Mouse (Mus musculus): ENCODE measurements around the gene 3110082J24Rik.

Gene 3110082J24Rik

DNA sequence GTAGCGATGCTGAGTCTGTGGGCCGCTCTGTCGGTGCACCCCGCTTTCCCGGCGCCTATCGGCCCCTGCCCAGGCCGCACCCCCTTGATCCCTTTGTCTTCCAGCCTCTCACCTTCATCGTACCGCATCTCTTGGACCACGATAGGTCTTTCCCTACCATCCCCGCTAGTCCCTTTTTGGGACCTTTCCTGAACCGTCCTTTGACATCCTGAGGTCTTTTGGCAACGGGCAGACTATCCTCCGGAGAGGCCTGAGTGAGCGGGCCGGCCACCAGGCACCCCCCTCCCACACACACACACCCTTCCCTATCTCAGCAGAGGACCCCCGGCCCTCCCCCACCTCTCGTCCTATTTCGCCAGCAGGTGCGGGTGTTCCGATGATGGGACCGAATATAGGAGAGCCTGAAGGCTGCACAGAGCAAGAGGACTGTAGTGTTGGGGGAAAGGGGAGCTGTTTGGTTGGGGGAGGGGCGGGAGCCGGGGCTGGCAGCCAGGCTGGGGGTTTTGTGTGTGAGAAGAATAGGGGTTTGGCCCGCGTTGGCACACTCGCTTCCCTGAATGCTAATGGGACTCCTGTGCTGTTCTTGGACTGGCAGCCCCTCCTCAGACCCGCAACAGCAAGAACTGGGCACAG lies at the start of gene 3110082J24Rik:
TSS of gene 3110082J24Rik (minus strand) at position 419 of the 633 bp plus-strand sequence.
- DNase-seq, result peak; percentile 88

DNA sequence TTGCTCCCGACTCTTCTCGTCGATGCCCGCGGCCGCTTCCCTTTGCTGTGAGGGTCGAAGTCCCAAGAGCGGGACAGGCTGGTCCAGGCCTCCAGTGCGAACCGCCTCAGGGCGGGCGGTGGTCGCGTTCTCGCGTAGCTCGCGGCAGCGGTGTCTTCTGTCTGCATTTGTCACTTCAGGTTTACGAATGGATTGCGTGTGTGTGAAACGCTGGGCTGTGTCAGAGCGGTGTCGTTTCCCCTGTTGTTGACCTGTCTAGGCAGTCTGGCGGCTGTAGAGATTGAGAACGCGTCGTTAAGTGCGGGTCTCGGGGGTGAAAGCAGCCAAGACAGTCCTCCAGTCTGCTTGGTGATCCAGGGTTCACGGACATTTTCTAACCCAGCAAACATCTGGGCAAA lies 49.5 kb upstream of the 3110082J24Rik start:
- DNase-seq, result no peak

DNA sequence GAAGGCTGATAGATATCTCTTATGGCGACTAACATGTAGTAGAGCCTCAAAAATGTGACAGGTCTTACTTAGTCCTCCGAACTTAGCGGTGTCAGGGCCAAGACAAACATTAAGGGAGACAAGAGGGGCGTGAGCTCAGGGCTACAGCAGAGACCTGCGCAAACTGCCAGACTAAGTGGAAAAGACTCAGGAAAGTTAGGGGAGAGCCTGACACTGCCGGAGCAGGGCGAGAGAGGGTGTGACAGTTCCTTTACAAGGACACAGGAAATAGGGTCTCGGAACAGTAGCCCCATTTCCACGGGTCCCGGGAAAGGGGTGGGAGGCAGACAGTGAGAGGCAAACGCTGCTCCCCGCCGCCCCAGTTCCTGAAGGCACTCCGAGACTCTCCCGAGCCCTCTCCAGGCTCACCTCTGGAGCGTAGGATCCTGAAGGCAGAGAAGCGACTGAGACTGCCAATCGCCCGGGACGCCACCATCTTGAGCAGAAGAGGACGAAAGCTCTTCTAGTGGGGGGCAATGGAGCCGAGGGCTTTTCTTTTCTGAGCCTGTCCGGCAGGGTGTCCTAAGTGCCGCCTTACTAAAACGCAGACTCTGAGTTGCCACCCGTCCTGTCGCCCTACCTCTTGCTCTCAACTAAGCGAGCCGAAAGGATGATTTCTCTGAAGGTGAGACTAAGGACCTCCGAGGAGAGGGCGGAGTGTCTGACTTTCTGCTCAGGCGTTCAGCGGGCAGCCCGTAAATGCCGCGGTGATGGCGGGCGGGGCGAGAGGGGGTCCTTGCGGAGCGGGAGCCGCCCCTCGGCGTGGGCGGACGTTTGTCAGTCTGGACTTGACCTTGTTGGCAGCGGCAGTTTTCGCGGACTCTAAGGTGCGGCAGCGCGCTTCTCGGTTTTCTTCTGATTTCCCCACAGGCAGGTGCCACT lies 48.8 kb upstream of the 3110082J24Rik start, which contains the start of the genes Hadha and Hadhb:
TSS of gene Hadha (minus strand) at position 689 of the 921 bp plus-strand sequence.
TSS of gene Hadhb (plus strand) at position 775 of the 921 bp plus-strand sequence.
- peak; percentile 99 for DNase-seq

DNA sequence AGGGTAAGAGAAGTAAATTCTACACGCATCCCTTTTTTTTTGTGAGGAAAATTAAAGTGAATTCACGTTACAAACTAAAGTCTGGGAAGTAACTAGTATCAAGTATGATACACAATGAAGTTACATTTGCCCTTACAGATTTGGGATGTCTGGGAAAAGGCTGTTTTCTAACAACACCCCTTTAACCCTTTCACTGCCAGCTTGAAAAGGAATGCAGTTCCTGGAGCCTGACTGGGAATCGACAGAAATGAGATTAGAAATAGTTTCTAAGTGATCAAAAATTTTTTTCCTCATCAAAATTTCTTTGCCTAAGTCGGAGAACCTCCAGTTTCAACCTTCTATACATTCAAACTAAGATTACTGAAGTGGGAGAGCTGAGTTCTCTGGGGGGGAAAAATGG lies 48.1 kb upstream of the 3110082J24Rik start:
- no peak for DNase-seq

DNA sequence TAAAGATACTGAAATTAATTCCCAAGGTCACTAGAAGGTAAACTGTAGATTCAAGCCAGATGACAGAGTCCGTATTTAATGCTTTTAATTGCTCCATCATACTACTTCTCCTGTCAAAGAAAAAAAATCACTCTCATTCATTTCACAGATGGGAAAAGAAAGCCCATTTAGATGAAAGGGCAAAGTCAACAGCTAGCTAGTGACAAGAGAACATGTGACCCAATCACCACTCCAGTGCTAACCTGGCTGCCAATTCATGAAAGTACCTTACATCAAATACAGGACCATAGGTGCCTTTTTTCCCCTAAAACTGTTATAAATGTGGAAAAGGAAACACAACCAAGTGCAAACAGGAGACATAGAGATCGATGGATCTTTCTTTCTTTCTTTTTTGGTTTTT lies 47.3 kb upstream of the 3110082J24Rik start:
- DNase-seq, result peak; percentile 68

DNA sequence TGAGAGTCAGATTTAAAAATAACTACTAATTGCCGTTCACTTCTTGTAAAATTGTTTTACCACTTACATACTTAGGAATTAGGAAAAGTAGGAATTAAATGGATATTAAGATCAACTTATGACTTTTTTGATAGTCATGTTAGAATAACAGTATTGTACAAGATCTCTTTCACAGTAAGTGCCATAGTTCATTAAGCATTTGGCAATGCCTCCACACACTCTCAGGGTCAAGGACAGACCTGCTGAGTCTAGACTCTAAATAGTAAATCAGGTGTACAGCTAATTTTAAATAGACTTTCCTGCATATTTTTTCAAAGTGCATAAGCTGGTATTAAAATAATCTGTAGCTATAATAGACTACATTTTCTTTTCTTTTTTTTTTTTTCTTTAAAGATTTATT lies 46.5 kb upstream of the 3110082J24Rik start:
- DNase-seq, result peak; percentile 56

DNA sequence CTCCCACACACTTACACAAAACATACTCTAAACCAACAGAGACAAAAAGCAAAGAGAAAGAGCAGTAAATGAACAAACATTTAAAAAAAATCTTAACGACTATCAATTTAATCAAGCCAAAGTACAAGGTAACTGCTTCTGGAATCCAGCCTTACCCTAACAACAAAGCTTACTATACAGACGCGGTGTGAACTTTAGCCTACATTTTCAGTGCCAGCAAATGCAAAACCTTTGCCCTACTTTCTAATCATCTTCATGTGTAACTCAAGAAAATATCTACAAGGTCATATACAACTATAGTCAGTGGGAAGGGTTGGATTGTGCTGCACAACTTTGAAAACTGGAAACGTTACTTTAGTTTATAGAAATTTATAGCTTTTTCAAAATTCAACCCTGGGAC lies 46.1 kb upstream of the 3110082J24Rik start:
- peak; percentile 88 for DNase-seq

DNA sequence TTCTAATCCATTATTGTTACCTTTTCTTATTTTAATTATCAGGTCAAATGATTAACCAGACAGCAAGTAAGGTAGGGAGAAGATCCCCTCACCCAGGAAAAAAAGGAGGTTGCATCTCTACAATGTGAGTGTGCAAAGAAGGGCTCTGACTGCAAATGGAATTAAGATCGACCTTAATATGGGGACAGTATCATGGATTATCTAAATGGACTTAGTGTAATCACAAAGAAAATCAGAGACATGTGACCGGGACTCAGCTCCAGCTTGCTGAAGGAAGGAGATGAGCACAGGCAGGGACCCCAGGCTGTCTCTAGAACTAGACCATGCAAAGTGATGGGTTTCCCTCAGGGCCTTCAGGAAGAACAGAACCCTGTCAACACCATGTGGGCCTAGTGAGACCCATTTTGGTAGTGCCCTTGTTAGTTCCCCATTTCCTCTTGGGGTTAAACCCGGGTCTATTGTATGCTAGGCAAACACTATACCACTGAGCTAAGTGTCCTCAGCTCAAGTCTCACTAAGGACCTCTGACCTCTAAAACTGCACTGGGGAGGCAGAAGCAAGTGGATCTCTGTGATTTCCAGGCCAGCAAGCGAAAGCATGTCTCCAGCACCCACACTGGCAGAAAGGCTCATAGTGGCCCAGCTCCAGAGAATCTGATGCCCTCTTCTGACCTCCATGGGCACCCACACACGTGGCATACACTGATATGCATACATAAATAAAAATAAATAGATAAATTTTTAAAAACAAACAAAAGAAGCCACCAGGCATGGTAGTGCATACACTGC lies 42.4 kb upstream of the 3110082J24Rik start:
- peak; percentile 86 for DNase-seq

DNA sequence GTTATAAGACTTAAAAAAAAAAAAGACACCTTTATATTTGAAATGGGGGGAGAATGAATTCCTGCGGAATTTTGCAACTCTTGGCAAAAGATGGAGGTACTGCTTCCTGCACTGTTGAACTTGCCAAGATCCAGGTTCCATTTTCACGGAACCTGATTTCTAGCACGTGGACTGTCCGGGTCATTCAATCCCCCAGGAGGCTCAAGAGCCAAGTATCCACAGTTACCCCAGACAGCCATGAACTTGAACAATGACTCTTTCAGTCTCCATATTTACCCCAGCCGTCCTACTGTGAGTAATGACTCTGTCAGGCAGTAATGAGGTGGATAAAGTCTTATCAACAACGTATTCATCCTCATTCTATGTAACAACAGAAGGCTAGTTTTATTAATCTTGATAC lies 40.6 kb upstream of the 3110082J24Rik start:
- peak; percentile 56 for DNase-seq

DNA sequence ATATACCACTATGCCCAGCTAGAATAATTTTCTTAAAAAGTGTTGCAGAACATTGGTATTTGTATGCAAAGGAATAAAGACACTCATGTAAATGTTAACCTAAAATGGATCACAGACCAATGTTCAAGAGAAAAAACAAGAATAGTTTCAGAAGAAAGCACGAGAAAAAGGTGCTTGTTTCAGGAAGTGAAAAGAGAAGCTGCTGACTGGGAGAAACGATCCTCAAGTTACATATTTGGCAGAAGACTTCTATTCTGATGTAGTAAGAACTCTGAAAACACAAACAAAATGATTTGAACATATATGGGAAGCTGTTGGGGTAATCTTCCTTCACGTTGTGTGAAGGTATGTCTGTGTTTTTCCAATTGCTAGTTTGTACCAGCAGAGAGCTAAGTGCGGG lies 32.3 kb upstream of the 3110082J24Rik start:
- DNase-seq, result no peak

DNA sequence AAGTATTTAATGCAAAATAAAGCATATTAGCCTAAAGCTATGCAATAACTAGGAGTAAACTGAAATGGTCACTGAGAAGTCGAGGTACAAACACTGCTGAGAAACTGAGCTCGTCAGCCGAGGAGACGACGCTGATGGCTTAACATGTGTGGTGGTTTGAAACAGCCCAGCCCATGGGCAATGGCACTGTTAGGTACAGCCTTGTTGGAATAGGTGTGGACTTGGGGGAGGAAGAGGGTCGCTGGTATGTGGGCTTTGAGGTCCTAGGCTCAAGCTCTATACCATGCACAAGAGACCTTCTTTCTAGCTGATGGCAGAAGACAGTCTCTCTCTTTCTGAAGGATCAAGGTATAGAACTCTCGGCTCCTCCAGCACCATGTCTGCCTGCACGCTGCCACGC lies 31.4 kb upstream of the 3110082J24Rik start:
- peak; percentile 61 for DNase-seq

DNA sequence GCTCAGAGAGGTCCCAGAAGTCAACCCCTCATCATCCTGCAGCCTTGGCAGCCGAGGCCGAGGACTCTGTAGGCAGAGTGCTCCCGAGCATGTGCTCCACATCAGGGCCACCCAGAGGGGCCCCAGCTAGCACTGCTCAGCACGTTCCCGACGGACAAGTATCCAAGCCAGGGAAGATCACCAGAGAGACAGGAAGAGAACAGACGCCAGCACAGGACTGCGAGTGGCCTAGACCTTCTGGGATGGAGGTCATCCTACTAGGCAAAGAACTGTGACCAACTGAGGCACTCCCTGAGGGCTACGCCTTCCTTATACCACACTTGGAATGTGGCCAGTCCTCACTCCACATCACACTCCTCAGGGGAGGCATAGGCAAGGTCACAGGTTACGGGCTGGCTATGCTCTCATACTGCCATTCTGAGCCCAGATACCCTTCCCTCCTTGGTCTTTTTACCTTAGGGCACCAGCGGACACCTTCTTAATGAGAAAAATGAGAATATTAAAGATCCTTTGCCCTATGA lies 29.9 kb upstream of the 3110082J24Rik start:
- peak; percentile 90 for DNase-seq

DNA sequence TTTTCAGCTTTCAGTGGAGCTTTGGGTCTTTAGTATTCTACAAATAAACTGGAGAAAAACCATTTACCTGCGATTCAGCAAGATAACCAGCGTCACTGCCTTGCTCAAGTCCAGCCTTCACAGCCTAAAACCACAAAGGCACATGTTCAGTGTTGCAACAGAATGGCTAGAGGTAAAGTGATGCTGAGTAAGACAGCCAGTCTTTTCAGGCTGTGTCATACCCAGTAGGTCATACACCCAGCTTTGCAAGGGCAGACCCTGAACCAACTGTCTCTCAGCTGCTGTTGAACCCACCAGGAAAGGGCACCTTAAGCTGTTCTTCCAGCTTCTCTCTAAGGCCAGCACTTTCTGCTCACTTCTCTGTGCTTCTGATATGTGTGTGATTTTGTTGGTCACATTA lies 26.3 kb upstream of the 3110082J24Rik start:
- peak; percentile 64 for DNase-seq

DNA sequence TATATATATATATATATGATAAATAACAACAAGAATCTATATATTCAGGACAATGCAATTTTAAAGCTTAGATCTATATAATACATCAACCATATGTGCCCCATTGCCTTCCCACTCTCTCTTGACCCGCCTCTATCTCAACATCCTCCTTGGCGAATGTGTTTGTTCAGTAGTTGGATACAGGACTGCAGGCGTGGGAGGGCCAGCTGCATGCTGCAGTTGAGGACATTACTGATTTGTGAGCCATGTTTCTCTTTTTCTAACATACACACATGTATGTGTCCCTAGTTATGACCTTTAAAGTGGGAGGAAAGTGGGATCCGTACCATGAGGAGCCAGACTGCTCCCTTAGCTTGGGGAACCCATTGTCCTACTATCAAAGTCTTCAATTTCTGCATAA lies 25.4 kb upstream of the 3110082J24Rik start:
- peak; percentile 61 for DNase-seq

DNA sequence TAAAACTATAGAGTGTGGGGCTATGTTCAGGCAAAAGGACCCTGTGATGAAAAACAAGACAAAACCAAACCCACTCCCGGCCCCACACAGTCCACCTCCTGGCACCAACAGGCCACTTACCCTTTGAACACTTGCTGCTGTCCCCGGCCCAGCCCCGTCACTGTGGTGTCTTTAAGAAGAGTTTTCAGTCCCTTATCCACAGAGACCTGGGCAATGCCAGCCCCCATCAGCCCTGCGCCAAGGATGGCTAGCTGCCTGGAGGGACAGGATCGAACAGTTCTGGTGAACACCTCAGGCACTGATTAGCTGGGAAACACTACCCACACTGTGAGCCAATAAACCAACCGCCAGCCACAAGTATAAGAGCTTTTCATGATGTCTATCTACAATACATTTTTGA lies 22.8 kb upstream of the 3110082J24Rik start:
- peak; percentile 93 for DNase-seq

DNA sequence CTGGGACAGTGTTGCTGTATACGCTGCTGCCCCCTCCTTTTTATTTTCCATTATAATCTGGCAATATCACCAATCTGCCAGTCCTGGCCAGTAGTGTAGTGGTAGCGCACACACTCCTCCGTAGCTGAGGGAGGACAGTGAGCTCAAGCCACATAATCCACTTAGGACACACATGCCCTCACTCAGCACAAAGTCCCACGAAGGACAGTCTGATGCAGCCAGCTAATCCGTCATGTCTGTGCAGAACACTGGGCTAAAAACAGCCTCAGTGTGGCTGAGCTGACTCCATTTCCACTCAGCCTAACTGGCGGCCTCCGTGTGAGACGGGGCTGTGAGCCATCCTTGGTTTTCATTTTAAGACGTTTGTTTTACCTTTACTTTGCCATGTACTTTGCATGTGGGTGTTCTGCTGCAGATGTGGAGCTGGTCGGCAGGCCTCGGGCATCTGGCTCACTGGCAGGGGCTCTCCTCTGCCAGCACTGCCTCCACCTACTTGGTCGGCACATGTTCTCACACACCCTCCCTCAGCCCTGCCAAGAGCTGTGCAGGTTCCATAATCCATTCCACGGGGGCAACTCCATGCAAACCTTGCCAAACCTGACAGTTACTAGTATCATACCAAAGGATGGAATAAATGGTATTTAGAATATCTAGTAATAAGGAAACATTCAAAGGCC lies 22.2 kb upstream of the 3110082J24Rik start:
- DNase-seq, result peak; percentile 87

DNA sequence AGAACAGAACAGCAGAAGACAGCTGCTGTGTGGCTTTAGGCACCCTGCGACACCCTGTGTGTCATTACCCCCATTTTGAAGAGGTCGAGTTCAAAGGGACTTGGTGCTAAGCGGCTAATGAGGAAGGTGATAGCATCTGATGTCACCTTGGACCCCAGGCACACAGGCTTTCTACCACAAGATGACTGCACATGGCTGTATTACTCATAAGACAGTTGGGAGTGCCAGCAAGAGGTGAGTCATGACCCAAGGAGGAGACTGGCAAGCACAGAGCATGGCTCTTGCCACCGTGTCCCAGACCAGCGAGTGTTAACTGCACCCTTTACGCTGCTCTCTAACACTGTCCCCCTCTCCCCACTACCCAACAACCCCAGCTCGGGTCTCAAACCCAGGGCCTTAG lies 20.9 kb upstream of the 3110082J24Rik start:
- peak; percentile 82 for DNase-seq

DNA sequence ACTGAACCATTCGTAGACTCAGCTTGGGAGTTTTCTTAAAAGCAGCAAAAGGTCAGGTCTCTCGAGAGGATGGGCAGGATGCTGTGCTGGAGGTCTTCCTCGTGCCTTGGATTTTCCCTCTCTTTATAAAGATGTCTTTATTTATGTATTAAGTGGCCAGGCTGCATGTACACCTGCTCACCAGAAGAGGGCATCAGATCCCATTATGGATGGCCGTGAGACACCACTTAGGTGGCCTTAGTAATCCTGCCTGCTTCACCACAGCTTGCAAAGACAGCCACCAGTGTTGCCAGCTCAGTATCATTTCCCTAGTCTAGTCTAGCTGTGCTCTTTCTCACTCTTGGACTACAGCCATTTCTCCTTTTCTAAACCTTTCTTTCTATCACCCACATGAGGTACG lies 19.7 kb upstream of the 3110082J24Rik start:
- peak; percentile 88 for DNase-seq

DNA sequence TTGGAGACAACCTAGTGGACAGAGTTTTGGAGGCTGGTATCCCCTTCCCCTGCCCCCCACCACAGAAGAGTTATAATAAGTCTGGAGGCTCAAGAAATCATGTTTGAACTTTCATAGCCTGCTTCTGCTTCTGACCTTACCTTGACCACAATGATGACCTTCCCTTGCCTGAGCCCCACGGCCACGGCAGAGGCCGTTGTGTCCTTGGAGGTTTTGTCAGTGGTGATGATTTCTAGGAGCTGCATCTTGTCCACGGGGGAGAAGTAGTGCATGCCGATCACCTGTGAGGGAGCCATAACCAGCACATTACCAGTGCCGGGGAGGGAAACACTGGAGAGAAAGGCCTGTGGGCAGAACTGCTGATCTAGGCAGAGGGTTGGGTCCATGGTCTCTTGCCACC lies 16.6 kb upstream of the 3110082J24Rik start:
- no peak for DNase-seq

DNA sequence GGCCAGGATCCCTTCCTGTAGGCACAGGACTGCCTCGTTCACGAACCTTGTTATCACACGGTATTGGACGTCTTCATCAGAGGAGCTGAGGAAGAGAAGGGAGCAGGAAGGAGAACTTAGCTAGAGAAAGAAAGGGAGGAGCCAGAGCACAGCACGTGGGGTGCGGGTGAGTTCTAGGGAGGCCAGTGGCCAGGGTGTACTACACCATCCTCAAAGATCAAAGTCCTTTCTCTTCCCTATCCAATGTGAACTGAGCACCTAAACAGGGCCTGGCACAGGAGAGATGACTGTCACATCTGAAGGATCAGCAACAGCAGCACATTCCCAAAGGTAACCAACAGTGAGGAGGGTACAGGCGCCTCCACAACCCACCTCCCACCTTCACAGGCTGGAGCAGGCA lies 14.2 kb upstream of the 3110082J24Rik start:
- no peak for DNase-seq

DNA sequence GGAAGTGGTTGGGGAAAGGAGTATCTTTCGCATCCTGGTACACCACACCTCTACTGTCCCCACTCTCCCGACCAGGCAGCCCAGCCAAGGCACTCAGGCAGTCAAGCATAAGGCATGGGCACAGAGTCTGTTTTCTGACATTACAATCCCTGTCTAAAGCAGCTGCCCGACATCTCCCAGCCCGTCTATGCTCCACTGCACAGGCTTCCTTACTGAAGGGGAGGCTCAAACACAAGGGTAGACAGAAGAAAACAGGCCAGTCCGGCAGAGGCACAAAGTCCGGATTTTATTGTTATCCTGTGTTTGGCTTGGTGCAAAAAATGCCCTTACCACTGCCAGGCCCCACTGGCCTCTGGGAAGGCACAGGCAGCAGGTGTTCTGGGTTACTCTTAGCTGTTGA lies 13.3 kb upstream of the 3110082J24Rik start:
- DNase-seq, result no peak

DNA sequence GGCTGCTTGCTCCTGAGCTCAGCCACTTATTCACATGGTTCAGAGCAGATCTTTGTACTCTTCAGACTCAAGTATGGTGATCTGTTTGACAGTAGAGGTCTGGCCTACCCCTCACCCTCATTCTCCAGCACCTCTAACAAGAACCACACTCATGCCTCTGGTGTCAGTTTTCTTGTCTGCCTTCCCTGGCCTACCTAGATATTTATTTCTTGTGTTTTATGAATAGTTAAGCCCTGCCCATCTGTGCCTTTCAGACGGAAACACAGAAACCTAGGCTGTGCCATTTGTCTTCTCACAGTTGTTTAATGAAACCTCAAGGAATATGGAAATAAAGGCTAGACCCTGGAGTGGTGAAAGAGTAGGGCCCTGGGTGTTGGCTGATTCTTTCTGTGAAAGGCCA lies 12.1 kb upstream of the 3110082J24Rik start:
- DNase-seq, result no peak

Data from heart, adult 11 months (tissue).